Mouse (Mus musculus): ENCODE results near the gene Lgmn. TPM values are rescaled to one million over a fixed set of nuclear protein-coding genes. Genes with fewer than 3 reads are reported as not detected.

Lgmn gene
- polyA plus RNA-seq, 1 experiment from 2014 or later: 73.1 TPM

GRCm38 (mm10) chr12:102413171-102413570 lies 26.4 kb downstream of the Lgmn start:
- Histone ChIP-seq H3K27me3 (no peaks in the 10 kb centered on the region), H3K4me2 (replicated peaks) (no peak overlapping the region), H3K4me1 (no peaks in the 10 kb centered on the region), H3K27ac (replicated peaks) (no peak overlapping the region), H3K9ac (replicated peaks) (no peak overlapping the region), H3K9me3 (no peaks in the 10 kb centered on the region), H3K36me3 (no peaks in the 10 kb centered on the region), H3K4me3 (no peak overlapping the region)
- 86% methylated on average over 13 of the region's 13 CpGs for WGBS
- no peak for ATAC-seq (replicated peaks)

GRCm38 (mm10) chr12:102398588-102398987 lies 41.0 kb downstream of the Lgmn start:
- H3K9ac ChIP-seq (replicated peaks): no peak overlapping the region
- no peak overlapping the region for H3K4me3 ChIP-seq
- 92% methylated on average over 4 of the region's 4 CpGs for WGBS
- H3K27ac ChIP-seq (replicated peaks): no peak overlapping the region
- peaks cover 46% of the 10 kb centered on the region for H3K36me3 ChIP-seq
- no peak overlapping the region for H3K4me2 ChIP-seq (replicated peaks)
- ATAC-seq (replicated peaks): no peak
- 0 out of 2 replicates have a peak, but pooled peaks cover 4% of the 10 kb centered on the region for H3K4me1 ChIP-seq
- H3K9me3 ChIP-seq: no peaks in the 10 kb centered on the region
- H3K27me3 ChIP-seq: no peaks in the 10 kb centered on the region

GRCm38 (mm10) chr12:102395998-102396991 lies 43.3 kb downstream of the Lgmn start:
- Histone ChIP-seq H3K4me2 (replicated peaks) (no peak overlapping the region), H3K9ac (replicated peaks) (no peak overlapping the region), H3K27ac (replicated peaks) (no peak overlapping the region), H3K36me3 (peaks cover 38% of the 10 kb centered on the region), H3K9me3 (no peaks in the 10 kb centered on the region), H3K27me3 (no peaks in the 10 kb centered on the region), H3K4me3 (no peak overlapping the region), H3K4me1 (0 out of 2 replicates have a peak, but pooled peaks cover 4% of the 10 kb centered on the region)
- no peak for ATAC-seq (replicated peaks)
- WGBS: 44% methylated on average over 19 of the region's 19 CpGs

GRCm38 (mm10) chr12:102395537-102395936 lies 44.1 kb downstream of the Lgmn start:
- no peak overlapping the region for H3K4me2 ChIP-seq (replicated peaks)
- no peak overlapping the region for H3K27ac ChIP-seq (replicated peaks)
- no peaks in the 10 kb centered on the region for H3K9me3 ChIP-seq
- no peak overlapping the region for H3K4me3 ChIP-seq
- no peaks in the 10 kb centered on the region for H3K27me3 ChIP-seq
- H3K4me1 ChIP-seq: 0 out of 2 replicates have a peak, but pooled peaks cover 4% of the 10 kb centered on the region
- H3K36me3 ChIP-seq: peaks cover 31% of the 10 kb centered on the region
- no peak for ATAC-seq (replicated peaks)
- 61% methylated on average over 9 of the region's 9 CpGs for WGBS
- H3K9ac ChIP-seq (replicated peaks): no peak overlapping the region

- Histone ChIP-seq H3K27ac (replicated peaks) (no peak overlapping the region), H3K36me3 (peaks cover 26% of the 10 kb centered on the region), H3K4me3 (no peak overlapping the region), H3K4me1 (0 out of 2 replicates have a peak, but pooled peaks cover 4% of the 10 kb centered on the region), H3K27me3 (no peaks in the 10 kb centered on the region), H3K4me2 (replicated peaks) (no peak overlapping the region), H3K9ac (replicated peaks) (no peak overlapping the region), H3K9me3 (no peaks in the 10 kb centered on the region)
- 94% methylated on average over 7 of the region's 7 CpGs for WGBS
- ATAC-seq (replicated peaks): no peak
Measured at GRCm38 (mm10) chr12:102394496-102394895, 45.1 kb downstream of the Lgmn start.

- no peaks in the 10 kb centered on the region for H3K27me3 ChIP-seq
Measured at GRCm38 (mm10) chr12:102391982-102392381, 47.6 kb downstream of the Lgmn start.

GRCm38 (mm10) chr12:102391109-102391508 lies 48.5 kb downstream of the Lgmn start:
- peaks cover 11% of the 10 kb centered on the region for H3K36me3 ChIP-seq
- no peaks in the 10 kb centered on the region for H3K27me3 ChIP-seq
- ATAC-seq (replicated peaks): no peak
- no peak overlapping the region for H3K9ac ChIP-seq (replicated peaks)
- H3K9me3 ChIP-seq: no peaks in the 10 kb centered on the region
- no peak overlapping the region for H3K4me2 ChIP-seq (replicated peaks)
- no peak overlapping the region for H3K4me3 ChIP-seq
- no peak overlapping the region for H3K27ac ChIP-seq (replicated peaks)
- 78% methylated on average over 2 of the region's 2 CpGs for WGBS
- 0 out of 2 replicates have a peak, but pooled peaks cover 2% of the 10 kb centered on the region for H3K4me1 ChIP-seq

More at GRCm38 (mm10) chr12:102391982-102392381, 47.6 kb downstream of the Lgmn start:
- no peak overlapping the region for H3K4me3 ChIP-seq
- no peaks in the 10 kb centered on the region for H3K9me3 ChIP-seq
- H3K9ac ChIP-seq (replicated peaks): no peak overlapping the region
- ATAC-seq (replicated peaks): no peak
- H3K4me2 ChIP-seq (replicated peaks): no peak overlapping the region
- no peak overlapping the region for H3K27ac ChIP-seq (replicated peaks)
- H3K4me1 ChIP-seq: 0 out of 2 replicates have a peak, but pooled peaks cover 4% of the 10 kb centered on the region
- H3K36me3 ChIP-seq: peaks cover 12% of the 10 kb centered on the region
- 64% methylated on average over 4 of the region's 4 CpGs for WGBS

GRCm38 (mm10) chr12:102390042-102390441 lies 49.6 kb downstream of the Lgmn start:
- Histone ChIP-seq H3K4me3 (no peak overlapping the region), H3K4me1 (no peaks in the 10 kb centered on the region), H3K27ac (replicated peaks) (no peak overlapping the region), H3K36me3 (peaks cover 7% of the 10 kb centered on the region), H3K27me3 (no peaks in the 10 kb centered on the region), H3K4me2 (replicated peaks) (no peak overlapping the region), H3K9ac (replicated peaks) (no peak overlapping the region), H3K9me3 (no peaks in the 10 kb centered on the region)
- 22% methylated on average over 8 of the region's 8 CpGs for WGBS
- ATAC-seq (replicated peaks): no peak

- WGBS: 53% methylated on average over 16 of the region's 16 CpGs
- Histone ChIP-seq H3K9ac (replicated peaks) (no peak overlapping the region), H3K9me3 (no peaks in the 10 kb centered on the region), H3K4me3 (no peak overlapping the region), H3K36me3 (no peaks in the 10 kb centered on the region), H3K4me1 (no peaks in the 10 kb centered on the region), H3K27ac (replicated peaks) (no peak overlapping the region), H3K27me3 (no peaks in the 10 kb centered on the region), H3K4me2 (replicated peaks) (no peak overlapping the region)
- peak; percentile 83 for ATAC-seq (replicated peaks)
Measured at GRCm38 (mm10) chr12:102387219-102387917, 52.2 kb downstream of the Lgmn start.

- no peaks in the 10 kb centered on the region for H3K4me1 ChIP-seq
- no peaks in the 10 kb centered on the region for H3K27me3 ChIP-seq
- no peak overlapping the region for H3K4me2 ChIP-seq (replicated peaks)
- H3K9ac ChIP-seq (replicated peaks): no peak overlapping the region
- 23% methylated on average over 3 of the region's 3 CpGs for WGBS
- H3K27ac ChIP-seq (replicated peaks): no peak overlapping the region
- H3K4me3 ChIP-seq: no peak overlapping the region
- no peaks in the 10 kb centered on the region for H3K9me3 ChIP-seq
- H3K36me3 ChIP-seq: no peaks in the 10 kb centered on the region
- peak; percentile 53; the same call in 1 of the 2 replicates for ATAC-seq (replicated peaks)
Measured at GRCm38 (mm10) chr12:102384819-102385218, 54.8 kb downstream of the Lgmn start.

GRCm38 (mm10) chr12:102383288-102383687 lies 56.3 kb downstream of the Lgmn start:
- Histone ChIP-seq H3K36me3 (no peaks in the 10 kb centered on the region), H3K4me2 (replicated peaks) (no peak overlapping the region), H3K4me3 (no peak overlapping the region), H3K9me3 (no peaks in the 10 kb centered on the region), H3K9ac (replicated peaks) (no peak overlapping the region), H3K27me3 (no peaks in the 10 kb centered on the region), H3K27ac (replicated peaks) (no peak overlapping the region), H3K4me1 (no peaks in the 10 kb centered on the region)
- 86% methylated on average over 9 of the region's 9 CpGs for WGBS
- no peak for ATAC-seq (replicated peaks)

GRCm38 (mm10) chr12:102382180-102382579 lies 57.4 kb downstream of the Lgmn start:
- Histone ChIP-seq H3K4me3 (no peak overlapping the region), H3K27ac (replicated peaks) (no peak overlapping the region), H3K9me3 (no peaks in the 10 kb centered on the region), H3K27me3 (no peaks in the 10 kb centered on the region), H3K36me3 (no peaks in the 10 kb centered on the region), H3K4me1 (no peaks in the 10 kb centered on the region), H3K4me2 (replicated peaks) (no peak overlapping the region), H3K9ac (replicated peaks) (no peak overlapping the region)
- WGBS: 87% methylated on average over 8 of the region's 8 CpGs
- ATAC-seq (replicated peaks): no peak

Measured in forebrain, embryonic 15.5 days (tissue).